Mouse (Mus musculus) CH12.LX (cell line): ENCODE measurements around the gene Nmur1. TPM values are rescaled to one million over a fixed set of nuclear protein-coding genes. Genes with fewer than 3 reads are reported as not detected.

Source experiments
- DNase-seq: peaks from one replicate; pipeline ENCODE4 v3.0.0-alpha.2; 2013; ENCODE audit errors: extremely low read depth
- H3K27ac ChIP-seq: 2 replicates; pipeline ENCODE4 v1.5.1; 2012; ENCODE audit warnings: low read depth, mild to moderate bottlenecking, control low read depth, moderate library complexity; ENCODE audit not compliant: insufficient read depth
- H3K27me3 ChIP-seq: replicated peaks from 2 replicates; pipeline ENCODE3; 2012; ENCODE audit warnings: inconsistent platforms
- H3K36me3 ChIP-seq, 2 experiments: replicated peaks in 1 of 2; 2 replicates each; pipeline versions ENCODE3 to v1.6.1; 2012; ENCODE audit warnings: inconsistent platforms in 1 of 2, low read length in 1 of 2, mild to moderate bottlenecking in 1 of 2, mixed read lengths in 1 of 2, moderate library complexity in 1 of 2; ENCODE audit not compliant: control insufficient read depth in 1 of 2, insufficient read depth in 1 of 2
- H3K4me1 ChIP-seq, 2 experiments: 2 replicates each; pipeline ENCODE4 v1.6.1; 2012; ENCODE audit warnings: inconsistent platforms in 1 of 2, moderate library complexity in 1 of 2; ENCODE audit not compliant: insufficient read depth in 2 of 2, control insufficient read depth in 1 of 2
- H3K4me2 ChIP-seq: 2 replicates; pipeline ENCODE4 v1.6.1; 2012; ENCODE audit warnings: low read depth, mild to moderate bottlenecking, control low read depth; ENCODE audit not compliant: poor library complexity, insufficient read depth, severe bottlenecking
- H3K4me3 ChIP-seq, 3 experiments: fragments of 150-350 bp in 1 of 3; sonication (generic) in 1 of 3; replicated peaks in 1 of 3; 2 replicates each; pipeline versions ENCODE3 to v1.5.1; 2011 to 2012; ENCODE audit warnings: low read depth in 2 of 3, low read length in 2 of 3, mild to moderate bottlenecking in 2 of 3, moderate library complexity in 2 of 3, control low read depth in 1 of 3, improper control_type of control experiment in 1 of 3, inconsistent platforms in 1 of 3, mixed read lengths in 1 of 3; ENCODE audit not compliant: poor library complexity in 1 of 3
- H3K79me2 ChIP-seq: replicated peaks from 2 replicates; pipeline ENCODE4 v1.6.1; 2012; ENCODE audit warnings: mild to moderate bottlenecking, moderate library complexity; ENCODE audit not compliant: control insufficient read depth, poor library complexity, insufficient read depth, severe bottlenecking; ENCODE audit errors: extremely low read depth
- H3K9ac ChIP-seq: 2 replicates; pipeline ENCODE4 v1.6.1; 2012; ENCODE audit warnings: low read depth, mild to moderate bottlenecking, control low read depth, moderate library complexity; ENCODE audit not compliant: insufficient read depth
- H3K9me3 ChIP-seq: replicated peaks from 2 replicates; pipeline ENCODE3; 2012; ENCODE audit warnings: low read length, inconsistent platforms, mixed read lengths
- BHLHE40 ChIP-seq: IDR thresholded peaks from 2 replicates; pipeline ENCODE4 v1.6.1; 2011; ENCODE audit warnings: mild to moderate bottlenecking, low read depth, low read length, improper control_type of control experiment
- CHD1 ChIP-seq: IDR thresholded peaks from 2 replicates; pipeline ENCODE4 v1.6.1; 2012; ENCODE audit warnings: low read depth, low read length, improper control_type of control experiment, inconsistent platforms
- CHD2 ChIP-seq: IDR thresholded peaks from 2 replicates; pipeline ENCODE4 v1.6.1; 2011; ENCODE audit warnings: low read length, improper control_type of control experiment
- CTCF ChIP-seq, 2 experiments: IDR thresholded peaks in 1 of 2; conservative IDR thresholded peaks in 1 of 2; 2 replicates each; pipeline ENCODE4 v1.5.1; 2011 to 2012; ENCODE audit warnings: low read depth in 2 of 2, low read length in 2 of 2, improper control_type of control experiment in 1 of 2, inconsistent platforms in 1 of 2, mild to moderate bottlenecking in 1 of 2, moderate library complexity in 1 of 2
- E2F4 ChIP-seq: IDR thresholded peaks from 2 replicates; pipeline ENCODE4 v1.6.1; 2011; ENCODE audit warnings: low read depth, low read length, improper control_type of control experiment; ENCODE audit not compliant: insufficient replicate concordance
- ELF1 ChIP-seq: IDR thresholded peaks from 2 replicates; pipeline ENCODE4 v1.6.1; 2014; ENCODE audit warnings: low read depth, mild to moderate bottlenecking, inconsistent platforms, low read length, improper control_type of control experiment
- EP300 ChIP-seq: IDR thresholded peaks from 2 replicates; pipeline ENCODE4 v1.6.1; 2011; ENCODE audit warnings: low read length, improper control_type of control experiment
- ETS1 ChIP-seq: conservative IDR thresholded peaks from 2 replicates; pipeline ENCODE4 v1.6.1; 2012; ENCODE audit warnings: low read depth, mild to moderate bottlenecking, inconsistent platforms, low read length, improper control_type of control experiment, moderate library complexity
- GABPA ChIP-seq: IDR thresholded peaks from 2 replicates; pipeline ENCODE4 v1.6.1; 2012; ENCODE audit warnings: low read depth, low read length, improper control_type of control experiment, inconsistent platforms; ENCODE audit not compliant: insufficient replicate concordance
- HCFC1 ChIP-seq: IDR thresholded peaks from 2 replicates; pipeline ENCODE4 v1.6.1; 2012; ENCODE audit warnings: low read depth, mild to moderate bottlenecking, inconsistent platforms, low read length, improper control_type of control experiment
- IRF4 ChIP-seq: IDR thresholded peaks from 2 replicates; pipeline ENCODE4 v1.6.1; 2014; ENCODE audit warnings: low read depth, mild to moderate bottlenecking, inconsistent platforms, low read length, improper control_type of control experiment
- JUN ChIP-seq: IDR thresholded peaks from 2 replicates; pipeline ENCODE4 v1.6.1; 2011; ENCODE audit warnings: low read depth, mild to moderate bottlenecking, low read length, improper control_type of control experiment, moderate library complexity; ENCODE audit not compliant: insufficient read depth
- JUND ChIP-seq: conservative IDR thresholded peaks from 2 replicates; pipeline ENCODE4 v1.6.1; 2011; ENCODE audit warnings: low read depth, low read length, improper control_type of control experiment
- KAT2A ChIP-seq: IDR thresholded peaks from 2 replicates; pipeline ENCODE4 v1.6.1; 2012; ENCODE audit warnings: low read length, improper control_type of control experiment, inconsistent platforms; ENCODE audit not compliant: insufficient replicate concordance
- MAFK ChIP-seq: IDR thresholded peaks from 2 replicates; pipeline ENCODE4 v1.6.1; 2011; ENCODE audit warnings: low read length, improper control_type of control experiment; ENCODE audit not compliant: insufficient replicate concordance
- MAX ChIP-seq: IDR thresholded peaks from 2 replicates; pipeline ENCODE4 v1.6.1; 2011; ENCODE audit warnings: low read length, improper control_type of control experiment
- MAZ ChIP-seq: IDR thresholded peaks from 2 replicates; pipeline ENCODE4 v1.6.1; 2012; ENCODE audit warnings: low read depth, mild to moderate bottlenecking, inconsistent platforms, low read length, improper control_type of control experiment, moderate library complexity
- MEF2A ChIP-seq: IDR thresholded peaks from 2 replicates; pipeline ENCODE4 v1.6.1; 2014; ENCODE audit warnings: low read depth, mild to moderate bottlenecking, inconsistent platforms, low read length, improper control_type of control experiment, borderline replicate concordance
- MXI1 ChIP-seq: IDR thresholded peaks from 2 replicates; pipeline ENCODE4 v1.6.1; 2011; ENCODE audit warnings: mild to moderate bottlenecking, low read depth, low read length, improper control_type of control experiment
- MYC ChIP-seq: IDR thresholded peaks from 2 replicates; pipeline ENCODE4 v1.6.1; 2011; ENCODE audit warnings: low read depth, mild to moderate bottlenecking, improper control_type of control experiment, low read length
- NELFE ChIP-seq: IDR thresholded peaks from 2 replicates; pipeline ENCODE4 v1.6.1; 2011; ENCODE audit warnings: low read depth, low read length, improper control_type of control experiment
- NRF1 ChIP-seq: IDR thresholded peaks from 2 replicates; pipeline ENCODE4 v1.6.1; 2014; ENCODE audit warnings: low read depth, mild to moderate bottlenecking, inconsistent platforms, low read length, improper control_type of control experiment, moderate library complexity
- PAX5 ChIP-seq: IDR thresholded peaks from 2 replicates; pipeline ENCODE4 v1.6.1; 2012; ENCODE audit warnings: low read length, inconsistent platforms, mixed read lengths
- POLR2A ChIP-seq: IDR thresholded peaks from 2 replicates; pipeline ENCODE4 v1.6.1; 2011; ENCODE audit warnings: low read depth, mild to moderate bottlenecking, improper control_type of control experiment, low read length
- POLR2AphosphoS2 ChIP-seq: IDR thresholded peaks from 2 replicates; pipeline ENCODE4 v1.6.1; 2011; ENCODE audit warnings: low read depth, low read length, improper control_type of control experiment
- RAD21 ChIP-seq: IDR thresholded peaks from 2 replicates; pipeline ENCODE4 v1.6.1; 2011; ENCODE audit warnings: low read depth, mild to moderate bottlenecking, low read length, improper control_type of control experiment, moderate library complexity
- RCOR1 ChIP-seq: conservative IDR thresholded peaks from 2 replicates; pipeline ENCODE4 v1.6.1; 2012; ENCODE audit warnings: low read depth, mild to moderate bottlenecking, inconsistent platforms, low read length, improper control_type of control experiment
- SIN3A ChIP-seq: IDR thresholded peaks from 2 replicates; pipeline ENCODE4 v1.6.1; 2012; ENCODE audit warnings: low read length, improper control_type of control experiment, inconsistent platforms
- SMC3 ChIP-seq: IDR thresholded peaks from 2 replicates; pipeline ENCODE4 v1.6.1; 2011; ENCODE audit warnings: low read depth, low read length, improper control_type of control experiment
- TBP ChIP-seq: conservative IDR thresholded peaks from 2 replicates; pipeline ENCODE4 v1.6.1; 2011; ENCODE audit warnings: low read depth, low read length, improper control_type of control experiment
- TCF12 ChIP-seq: IDR thresholded peaks from 2 replicates; pipeline ENCODE4 v1.6.1; 2014; ENCODE audit warnings: low read depth, mild to moderate bottlenecking, inconsistent platforms, low read length, improper control_type of control experiment
- UBTF ChIP-seq: IDR thresholded peaks from 2 replicates; pipeline ENCODE4 v1.6.1; 2012; ENCODE audit warnings: low read depth, mild to moderate bottlenecking, inconsistent platforms, low read length, improper control_type of control experiment, moderate library complexity
- USF1 ChIP-seq: IDR thresholded peaks from 2 replicates; pipeline ENCODE4 v1.6.1; 2014; ENCODE audit warnings: low read depth, mild to moderate bottlenecking, inconsistent platforms, low read length, improper control_type of control experiment
- USF2 ChIP-seq: conservative IDR thresholded peaks from 2 replicates; pipeline ENCODE4 v1.6.1; 2011; ENCODE audit warnings: low read depth, low read length, improper control_type of control experiment
- ZC3H11A ChIP-seq: IDR thresholded peaks from 2 replicates; pipeline ENCODE4 v1.6.1; 2012; ENCODE audit warnings: low read depth, mild to moderate bottlenecking, inconsistent platforms, low read length, improper control_type of control experiment
- ZKSCAN1 ChIP-seq: IDR thresholded peaks from 2 replicates; pipeline ENCODE4 v1.6.1; 2012; ENCODE audit warnings: low read depth, inconsistent platforms, low read length, improper control_type of control experiment, borderline replicate concordance
- ZMIZ1 ChIP-seq: IDR thresholded peaks from 2 replicates; pipeline ENCODE4 v1.6.1; 2012; ENCODE audit warnings: low read depth, mild to moderate bottlenecking, inconsistent platforms, low read length, improper control_type of control experiment
- ZNF384 ChIP-seq: IDR thresholded peaks from 2 replicates; pipeline ENCODE4 v1.6.1; 2012; ENCODE audit warnings: low read depth, low read length, improper control_type of control experiment, inconsistent platforms
- dilution Hi-C: fragments of 300-500 bp; cut with MboI; formaldehyde crosslinking; loops from 2 replicates; pipeline ENCODE4 v1.14.3; 2020; ENCODE audit warnings: low sequenced_read_pairs; ENCODE audit not compliant: extremely low pct_unique_long_range_greater_than_20kb, extremely low pct_ligation_motif_present
- in situ Hi-C: fragments of 300-500 bp; cut with MboI; formaldehyde crosslinking; loops from 3 replicates; pipeline ENCODE4 v1.14.3; 2019; ENCODE audit warnings: low sequenced_read_pairs, low pct_ligation_motif_present, low pct_unique_long_range_greater_than_20kb, mixed read lengths
- polyA plus RNA-seq: library from polyadenylated mRNA; unstranded; fragments of >175 nt; gene quantifications from 2 replicates; pipeline ENCODE4 v1.2.1, GENCODE M21; 2012; ENCODE audit warnings: low read depth; ENCODE audit not compliant: insufficient read length
- total RNA-seq, 2 experiments: library from RNA; depleted of rRNA; stranded (reverse); fragments of 300-350 nt in 1 of 2; fragments of >200 nt in 1 of 2; gene quantifications; 2 replicates each; pipeline ENCODE4 v1.2.3; 2012 to 2014

Gene Nmur1
- total and polyA plus RNA-seq, 3 experiments = 0.16 TPM; not detected in 2

DNA sequence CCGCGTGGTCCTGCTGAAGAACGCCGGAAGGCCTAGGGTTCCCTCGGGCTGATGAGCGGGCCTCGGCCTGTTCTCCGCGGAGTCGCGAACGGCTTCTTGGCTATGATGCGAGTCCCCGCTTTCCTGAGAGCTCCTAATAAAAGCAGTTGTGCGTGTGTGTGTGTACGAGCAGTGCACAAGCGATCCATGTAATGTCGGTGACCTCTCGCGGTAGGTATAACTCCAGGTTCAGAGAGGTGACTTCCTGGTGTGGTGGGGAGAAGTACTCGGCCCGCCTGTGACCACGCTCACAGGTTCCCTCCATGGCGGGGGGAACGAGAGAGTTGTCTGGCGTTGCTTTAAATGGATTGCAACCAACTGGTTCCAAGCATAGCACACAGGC, 66.2 kb downstream of the Nmur1 start:
- peak overlapping the region; percentile 81; the same call in 1 of the 2 replicates for H3K4me2 ChIP-seq
- peaks cover 53% of the 10 kb centered on the region for H3K79me2 ChIP-seq
- H3K27ac ChIP-seq = peak overlapping the region; percentile 83
- dilution Hi-C loops (no loop called here), in situ Hi-C loops (no loop called here)
- H3K27me3 ChIP-seq = no peaks in the 10 kb centered on the region
- peaks cover 10 to 56% of the 10 kb centered on the region in 2 experiments for H3K4me1 ChIP-seq
- H3K4me3 ChIP-seq = peak overlapping the region; percentile 86 to 96 (median 96)
- H3K36me3 ChIP-seq = peaks cover 23 to 32% of the 10 kb centered on the region in 2 experiments
- no peak for DNase-seq
- H3K9ac ChIP-seq = peak overlapping the region; percentile 98
- no peaks in the 10 kb centered on the region for H3K9me3 ChIP-seq
- TF ChIP-seq SIN3A (peak; percentile 20; the same call in 1 of the 2 replicates), ETS1 (no peak), TBP (no peak), ZNF384 (no peak), NRF1 (no peak), ZC3H11A (no peak), MEF2A (no peak), NELFE (no peak), PAX5 (no peak), CHD2 (0 out of 2 replicates have a peak, but pooled peaks have one; percentile 62), POLR2AphosphoS2 (no peak), USF1 (no peak), MXI1 (no peak; the same call in 1 of the 2 replicates), JUND (no peak), UBTF (no peak), SMC3 (no peak), IRF4 (no peak), MAX (no peak), POLR2A (peak; percentile 47), ELF1 (peak; percentile 69), MAFK (no peak), BHLHE40 (no peak; the same call in 1 of the 2 replicates), HCFC1 (no peak; the same call in 1 of the 2 replicates), GABPA (no peak), ZMIZ1 (no peak), MYC (peak; percentile 82; the same call in 1 of the 2 replicates), CTCF (conservative IDR thresholded peaks at IDR 0.05 in 1 of 2, IDR thresholded peaks at IDR 0.05 in 1 of 2; ENCODE audit: low read depth in 2 of 2, low read length in 2 of 2) (no peak), E2F4 (no peak), KAT2A (no peak), CHD1 (no peak), TCF12 (peak; percentile 32; the same call in 1 of the 2 replicates), RAD21 (no peak), RCOR1 (no peak), JUN (no peak), ZKSCAN1 (no peak), EP300 (no peak), USF2 (no peak), MAZ (0 out of 2 replicates have a peak, but pooled peaks have one; percentile 17)
